Mouse (Mus musculus) adrenal gland, postnatal 4 days (tissue): Measurements from ENCODE around the gene Ptgr1. TPM values are rescaled to one million over a fixed set of nuclear protein-coding genes. Genes with fewer than 3 reads are reported as not detected.
A peak's percentile ranks its signal among the peaks of the same experiment; 100 is the strongest.

Source experiments
- DNase-seq, 2 experiments: peaks; one replicate each; pipeline ENCODE4 v3.0.0; 2021 to 2022; ENCODE audit warnings: low spot score in 2 of 2, mixed read lengths in 2 of 2
- long read RNA-seq, 2 experiments: library from polyadenylated mRNA; stranded (forward); transcript quantifications; one replicate each; pipeline ENCODE4 v2.0.0; 2021
- total RNA-seq, 2 experiments: library from RNA; stranded (reverse); gene quantifications; 2 replicates each; pipeline ENCODE4 v1.2.3; 2021

Ptgr1 gene
- total RNA-seq = 10 to 100 TPM; 27.4 to 29.8 TPM
- long read RNA-seq, experiment 1, transcript Ptgr1-201 (10 exons, 2,296 nt) = major isoform, 38 of 52 reads
- long read RNA-seq, experiment 1, partial matches to known transcripts = 8 of 52 reads
- long read RNA-seq, experiment 1, other reads (novel, unspliced or antisense) = 6 of 52 reads
- long read RNA-seq, experiment 2, transcript Ptgr1-201 (10 exons, 2,296 nt) = major isoform, 29 of 41 reads
- long read RNA-seq, experiment 2, partial matches to known transcripts = 9 of 41 reads
- long read RNA-seq, experiment 2, other reads (novel, unspliced or antisense) = 3 of 41 reads

GRCm38 (mm10) chr4:58986540-58987190 lies at the start of gene Ptgr1:
Gene Ptgr1 (minus strand): TSS chr4:58987119.
- DNase-seq = peak; percentile 62 to 77

DNA sequence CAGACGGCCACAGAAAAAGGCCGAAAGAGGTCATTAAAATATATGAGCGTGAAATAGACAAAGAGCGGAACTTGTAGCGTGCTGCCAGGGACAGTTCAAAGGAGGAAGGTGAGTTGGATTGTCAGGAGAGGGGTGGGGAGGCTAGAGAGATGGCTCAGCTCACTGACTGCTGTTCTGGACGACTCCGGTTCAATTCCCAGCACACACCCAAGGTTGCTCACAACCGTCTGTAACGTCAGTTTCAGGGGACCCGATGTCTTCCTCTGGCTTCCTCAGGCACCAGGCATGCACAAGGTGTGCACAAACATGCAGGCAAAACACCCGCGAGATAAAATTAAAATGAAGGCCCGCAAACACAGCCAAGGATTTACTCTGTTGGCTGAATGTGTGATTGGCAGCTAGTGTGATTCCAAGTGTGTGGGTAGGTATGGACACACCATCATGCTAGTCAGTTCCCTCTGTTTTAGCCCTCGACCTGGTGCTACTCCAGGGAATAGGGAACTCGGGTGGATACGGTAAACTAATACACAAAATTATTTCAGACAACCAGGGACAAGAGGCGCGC lies 48.9 kb upstream of the Ptgr1 start:
- no peak for DNase-seq

DNA sequence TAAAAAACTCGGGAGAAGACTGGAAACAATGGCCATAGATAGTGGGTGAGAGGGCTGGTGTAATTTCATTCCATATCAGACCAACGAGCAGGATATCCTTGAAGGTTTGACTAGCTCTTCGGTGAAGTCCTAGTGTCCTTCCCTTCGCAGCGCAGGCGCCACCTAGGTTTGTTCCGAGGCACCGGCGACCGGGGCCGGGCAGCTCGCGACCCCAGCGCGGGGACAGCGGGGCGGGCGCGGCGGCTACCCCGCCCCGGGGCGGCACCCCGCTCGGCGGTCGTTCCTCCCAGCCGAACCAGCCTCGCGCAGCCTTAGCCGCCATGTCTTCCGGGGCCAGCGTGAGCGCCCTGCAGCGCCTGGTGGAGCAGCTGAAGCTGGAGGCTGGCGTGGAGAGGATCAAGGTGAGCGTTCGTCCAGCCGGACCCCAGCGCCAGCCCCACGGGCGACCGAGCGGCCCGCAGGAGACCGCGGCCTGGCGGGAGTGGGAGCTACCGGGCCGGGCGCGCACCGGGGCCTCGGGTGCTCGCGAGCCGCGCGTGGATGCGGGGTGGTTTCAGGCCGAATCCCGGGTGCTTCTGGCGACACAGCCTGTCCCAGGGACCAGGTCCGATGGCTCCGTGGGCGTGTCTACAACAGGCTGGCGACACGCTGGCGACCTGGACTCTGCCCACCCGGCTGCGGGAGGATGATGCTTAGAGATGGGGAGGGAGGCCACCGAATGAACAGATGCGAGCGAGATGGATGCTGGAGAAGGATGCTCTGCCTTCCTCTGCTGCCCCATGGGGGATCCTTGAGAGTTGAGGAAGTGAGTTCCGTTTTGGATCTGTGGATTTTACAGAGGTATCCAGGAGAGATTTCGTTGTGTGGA lies 48.2 kb upstream of the Ptgr1 start, which contains the start of gene Gng10:
TSS of gene Gng10 (plus strand) at position 171 of the 868 bp plus-strand sequence.
- peak; percentile 24 to 48 for DNase-seq

DNA sequence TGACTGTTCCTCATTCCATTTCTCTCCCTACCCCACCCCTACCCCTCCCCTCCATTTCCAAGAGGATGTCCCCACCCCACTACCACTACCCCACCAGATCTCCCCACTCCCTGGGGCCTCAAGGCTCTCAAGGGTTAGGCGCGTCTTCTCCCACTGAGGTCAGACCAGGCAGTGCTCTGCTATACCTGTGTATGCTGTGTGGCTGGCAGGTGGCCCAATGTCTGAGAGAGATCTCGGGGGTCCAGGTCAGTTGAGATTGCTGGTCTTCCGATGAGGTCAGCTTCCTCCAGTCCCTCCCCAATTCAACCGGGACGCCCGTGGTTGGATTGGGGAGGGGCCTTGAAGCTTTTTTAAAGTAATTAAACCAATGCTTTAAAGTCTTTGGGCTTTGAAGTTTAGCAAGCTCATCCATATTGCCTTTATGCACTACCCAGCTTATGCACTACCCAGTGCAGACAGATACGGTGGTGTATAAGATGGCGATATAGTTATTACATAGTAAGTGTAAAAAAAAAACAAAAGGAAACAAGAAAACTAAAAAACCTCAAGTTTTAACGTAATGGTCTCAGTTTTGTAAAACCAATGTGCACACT lies 47.5 kb upstream of the Ptgr1 start:
- DNase-seq = no peak

GRCm38 (mm10) chr4:59016922-59017321 lies 30.0 kb upstream of the Ptgr1 start:
- DNase-seq = no peak

GRCm38 (mm10) chr4:59015181-59015580 lies 28.3 kb upstream of the Ptgr1 start:
- DNase-seq = no peak

DNA sequence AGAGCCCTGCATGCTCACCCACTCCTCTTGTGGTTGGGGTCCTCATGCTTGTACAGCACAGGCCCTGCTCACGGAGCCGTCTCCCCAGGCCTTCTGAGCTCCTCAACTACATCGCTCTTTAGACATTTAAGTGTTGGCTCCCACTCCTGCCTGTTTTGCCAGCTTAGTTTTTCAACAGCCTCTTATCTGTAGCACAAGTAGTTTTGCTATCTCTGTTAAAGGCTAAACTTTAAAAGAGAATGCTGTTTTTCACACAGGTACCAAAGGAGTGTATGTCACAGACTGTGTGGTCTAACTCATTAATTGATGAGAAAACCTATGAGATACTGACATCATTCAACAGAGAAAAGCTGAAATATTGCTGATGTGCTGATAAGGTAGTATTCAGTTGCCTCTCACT lies 24.5 kb upstream of the Ptgr1 start:
- DNase-seq = no peak

GRCm38 (mm10) chr4:59009696-59010095 lies 22.8 kb upstream of the Ptgr1 start:
- no peak for DNase-seq

DNA sequence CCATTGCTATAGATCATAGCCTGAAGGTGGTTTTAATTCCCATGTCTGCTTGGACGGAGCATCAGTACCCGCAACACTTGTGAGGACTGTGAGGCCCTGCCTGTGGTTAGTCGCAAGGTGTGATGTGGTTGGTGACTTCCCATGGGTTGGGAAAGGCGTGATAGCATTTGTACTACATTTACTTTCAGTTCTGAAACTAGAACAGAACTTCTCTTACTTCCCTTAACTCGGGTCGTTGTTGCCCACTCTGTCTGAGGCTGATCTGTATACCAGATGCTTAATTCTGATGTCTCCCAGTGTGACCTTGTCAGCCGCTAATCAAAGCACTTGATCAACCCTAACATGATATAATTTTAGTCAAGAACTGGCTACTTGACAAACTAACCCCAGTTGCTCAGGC lies 22.3 kb upstream of the Ptgr1 start:
- no peak for DNase-seq

- no peak for DNase-seq
Measured at GRCm38 (mm10) chr4:59007974-59008373, 21.1 kb upstream of the Ptgr1 start.

GRCm38 (mm10) chr4:59007016-59007415 lies 20.1 kb upstream of the Ptgr1 start:
- no peak for DNase-seq

DNA sequence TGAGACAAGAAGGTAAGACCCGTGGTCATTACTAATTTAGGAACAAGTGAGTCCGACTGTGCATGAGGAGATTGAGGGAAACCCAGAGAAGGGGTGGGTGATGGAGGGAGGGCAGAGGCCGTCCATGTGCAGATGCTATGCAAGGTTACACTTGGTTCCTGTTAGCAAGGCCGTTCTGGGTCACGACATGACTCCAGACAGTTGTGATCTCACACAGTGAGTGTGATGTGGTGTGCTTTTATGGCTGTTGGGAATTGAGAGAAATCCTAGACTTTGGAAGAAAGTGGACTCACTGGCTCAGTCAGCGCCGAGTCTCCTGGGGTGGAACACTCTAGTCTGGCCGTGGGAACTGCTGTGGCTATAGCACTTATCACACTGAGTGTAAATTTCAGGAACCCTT lies 19.3 kb upstream of the Ptgr1 start:
- DNase-seq = no peak

- no peak for DNase-seq
Measured at GRCm38 (mm10) chr4:59003806-59004200, 16.9 kb upstream of the Ptgr1 start.

- peak; percentile 76 to 85 for DNase-seq
Measured at GRCm38 (mm10) chr4:59002948-59003805, 16.3 kb upstream of the Ptgr1 start, which contains the start of gene Gm20503. Gene Gm20503 (plus strand): TSS chr4:59003210.

- DNase-seq = no peak
Measured at GRCm38 (mm10) chr4:59000614-59001013, 13.7 kb upstream of the Ptgr1 start.

GRCm38 (mm10) chr4:58999686-59000085 lies 12.8 kb upstream of the Ptgr1 start:
- peak; percentile 33 to 52 for DNase-seq

- DNase-seq = no peak
Measured at GRCm38 (mm10) chr4:58998688-58999087, 11.8 kb upstream of the Ptgr1 start.

DNA sequence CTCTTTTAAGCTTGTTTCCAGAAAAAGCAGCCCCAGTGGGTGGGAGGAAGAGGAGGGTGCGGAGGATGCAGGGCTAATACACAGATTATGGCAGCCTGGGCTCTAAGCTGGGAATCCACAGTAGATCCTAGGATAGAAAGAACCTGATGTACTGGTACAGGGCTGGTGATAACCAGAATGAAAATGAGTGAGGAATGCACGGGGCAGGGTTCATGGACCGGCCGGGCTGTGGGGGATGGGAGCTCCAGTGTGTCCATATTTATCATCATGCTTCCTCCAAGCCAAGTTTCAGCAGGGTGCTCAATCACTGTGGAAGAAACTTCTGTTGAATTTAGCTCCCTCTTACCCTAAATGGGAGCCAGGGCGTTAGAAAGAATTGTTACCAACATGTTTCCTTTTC lies 10.2 kb upstream of the Ptgr1 start:
- no peak for DNase-seq

GRCm38 (mm10) chr4:58995251-58995693 lies 8.4 kb upstream of the Ptgr1 start:
- no peak for DNase-seq

GRCm38 (mm10) chr4:58994762-58995161 lies 7.8 kb upstream of the Ptgr1 start, which contains the start of gene Dnajc25:
Gene Dnajc25 (plus strand): TSS chr4:58995062.
- no peak for DNase-seq
